Mouse (Mus musculus) lung, adult 2 months (tissue): Measurements from ENCODE around the gene Taf4.

Experiments used
- CTCF ChIP-seq: fragments of 200-500 bp; IDR thresholded peaks from 2 replicates; pipeline ENCODE4 v1.5.1; 2011; ENCODE audit warnings: mild to moderate bottlenecking, low read length, control low read depth; ENCODE audit not compliant: insufficient read depth
- POLR2A ChIP-seq: fragments of 200-500 bp; IDR thresholded peaks from 2 replicates; pipeline ENCODE4 v1.6.1; 2011; ENCODE audit warnings: low read depth, mild to moderate bottlenecking, control low read depth, low read length, borderline replicate concordance; ENCODE audit errors: extremely low read depth

GRCm38 (mm10) chr2:180001635-180002034, 25.2 kb upstream of the Taf4 start:
- TF ChIP-seq POLR2A (no peak), CTCF (no peak)
